Mouse (Mus musculus): ENCODE data around the gene Nova1.

Gene Nova1

DNA sequence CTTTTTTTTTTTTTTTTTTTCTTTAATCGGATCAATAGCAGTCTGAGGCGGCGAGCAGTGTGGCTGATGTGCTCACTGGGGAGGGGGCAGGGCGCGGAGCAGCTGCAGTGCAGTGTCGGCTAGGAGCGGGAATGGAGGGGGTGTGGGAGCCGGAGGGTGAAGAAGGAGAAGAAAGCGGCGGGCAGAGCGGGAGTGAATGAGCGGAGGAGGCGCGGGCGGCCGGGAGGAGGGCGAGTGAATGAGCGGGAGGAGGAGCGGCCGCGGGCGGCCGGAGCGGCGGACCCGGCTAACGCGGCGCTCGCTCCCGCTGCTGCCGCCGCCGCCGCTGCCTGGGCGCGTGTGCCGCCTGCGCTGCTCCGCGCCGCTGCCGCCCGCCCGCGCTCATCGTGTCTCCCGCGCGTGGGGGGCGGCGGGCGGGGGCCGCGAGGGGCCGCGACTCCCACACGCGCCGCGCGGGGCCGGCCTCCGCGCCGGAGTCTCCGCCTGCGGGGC, at the start of gene Nova1:
Gene Nova1, minus strand, starts transcription at position 74 of the 492 bp plus-strand sequence.
- DNase-seq (ENCODE audit: inconsistent age in 2 of 2, low spot score in 1 of 2) = peak; percentile 55 to 85

- peak; percentile 90 to 97 for DNase-seq (ENCODE audit: inconsistent age in 2 of 2, low spot score in 1 of 2)
Measured at GRCm38 (mm10) chr12:46819348-46820022, 756 bp upstream of the Nova1 start.

DNA sequence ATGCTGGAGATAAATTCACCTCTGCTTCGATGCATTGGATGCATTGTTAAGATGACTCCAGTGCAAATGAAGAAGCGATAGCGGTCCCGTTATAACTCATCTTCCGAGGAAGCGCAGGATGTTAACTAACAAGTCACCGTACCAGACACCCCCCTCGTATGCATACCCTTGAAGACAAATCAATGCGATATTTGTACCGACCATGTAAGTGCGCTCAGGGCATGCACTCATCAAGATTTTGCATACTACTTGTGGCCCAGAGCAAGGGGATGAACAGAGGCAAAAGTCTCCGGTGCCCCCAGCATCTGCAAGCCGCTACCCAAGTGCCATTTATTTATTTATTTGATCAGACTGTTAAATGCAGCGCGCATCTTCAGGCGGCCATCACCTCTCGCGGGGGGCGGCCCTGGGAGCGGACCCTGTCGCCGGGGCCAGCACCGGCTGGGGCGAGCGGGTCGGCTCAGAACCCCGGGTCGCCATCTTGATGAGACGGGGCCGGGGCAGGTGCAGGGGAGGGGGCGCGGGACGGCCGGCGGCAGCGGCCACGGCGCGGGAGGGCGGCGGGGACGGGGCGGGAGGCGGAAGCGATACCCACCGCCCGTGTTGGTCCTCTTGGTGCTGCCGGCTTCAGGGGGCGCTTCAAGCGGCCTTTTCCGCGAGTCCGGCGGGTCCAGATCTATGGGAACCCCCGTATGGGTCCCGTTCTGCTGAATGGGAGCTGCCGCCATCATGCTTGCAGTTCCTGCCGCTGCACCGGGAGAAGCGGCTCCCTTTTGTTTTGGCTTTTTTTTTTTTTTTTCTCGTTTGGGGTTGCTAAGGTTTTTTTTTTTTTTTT, 491 bp downstream of the Nova1 start:
- peak; percentile 26 to 64 for DNase-seq (ENCODE audit: inconsistent age in 2 of 2, low spot score in 1 of 2)

DNA sequence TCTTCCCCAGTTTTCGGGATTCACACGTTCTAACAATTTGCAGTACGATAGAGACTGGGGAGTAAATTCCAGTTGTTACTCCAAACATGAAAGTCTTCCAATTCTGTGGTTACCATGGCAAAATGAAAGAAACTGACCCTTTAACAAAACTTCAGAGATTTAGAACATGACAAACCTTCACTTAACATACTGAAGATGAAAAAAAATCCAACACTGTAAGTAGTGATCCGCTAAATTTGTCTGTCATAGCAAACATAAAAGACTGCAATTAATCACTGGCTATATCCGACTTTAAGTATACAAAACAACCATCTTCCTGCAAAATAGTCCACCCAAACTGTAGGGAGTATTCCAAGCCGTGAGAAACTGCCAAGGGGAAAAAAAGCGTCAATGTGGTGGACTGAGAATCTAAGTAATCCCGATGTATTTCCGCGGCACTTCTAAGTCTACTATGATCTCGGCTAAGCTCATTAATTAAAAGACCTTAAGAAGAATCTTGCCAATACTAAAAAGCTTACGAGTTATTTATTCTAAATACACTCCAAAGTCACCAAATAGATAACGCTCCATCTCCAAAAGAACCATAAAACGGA, 1.4 kb downstream of the Nova1 start:
- DNase-seq (ENCODE audit: inconsistent age in 2 of 2, low spot score in 1 of 2) = peak in 1 of 2 experiments; percentile 26

DNA sequence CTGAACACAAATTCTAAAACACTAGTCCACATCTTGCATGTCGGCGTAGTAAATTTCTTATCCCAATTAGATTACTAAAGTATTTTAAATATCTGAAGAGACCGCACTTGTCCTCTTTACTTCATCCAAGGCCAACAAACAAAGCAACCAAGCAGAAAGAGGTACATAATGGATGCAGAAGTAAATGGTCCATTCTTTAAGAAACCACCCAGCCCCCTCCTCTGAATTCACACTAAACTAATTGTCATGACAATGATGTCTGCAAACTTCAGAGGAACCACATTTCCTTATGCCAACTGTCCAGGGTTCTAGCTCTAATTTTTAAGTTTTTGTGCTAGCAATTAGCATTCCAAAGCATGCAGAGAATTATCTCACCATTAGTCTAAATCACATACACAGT, 2.4 kb downstream of the Nova1 start:
- no peak for DNase-seq (ENCODE audit: inconsistent age in 2 of 2, low spot score in 1 of 2)

GRCm38 (mm10) chr12:46815697-46816096, 3.0 kb downstream of the Nova1 start:
- DNase-seq (ENCODE audit: inconsistent age in 2 of 2, low spot score in 1 of 2) = no peak

GRCm38 (mm10) chr12:46814820-46815219, 3.9 kb downstream of the Nova1 start:
- no peak for DNase-seq (ENCODE audit: inconsistent age in 2 of 2, low spot score in 1 of 2)

DNA sequence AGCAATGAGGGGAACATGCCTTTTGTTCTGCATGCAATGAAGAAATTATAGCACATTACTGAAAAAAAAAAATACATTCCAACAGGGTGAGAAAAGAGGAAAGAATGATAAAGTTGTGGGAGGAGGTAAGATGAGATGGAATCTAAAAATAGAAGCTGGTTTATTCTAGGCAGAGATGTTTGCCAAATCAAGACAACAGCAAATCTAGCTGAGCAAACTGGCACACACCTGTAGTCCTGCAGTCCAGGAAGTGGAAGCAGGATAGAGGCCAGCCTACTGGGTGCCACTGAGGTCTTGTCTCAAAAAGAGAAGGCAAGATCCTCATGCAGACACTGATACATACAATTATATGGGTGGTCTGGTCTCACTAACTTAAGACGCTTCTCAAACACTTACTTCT, 17.4 kb downstream of the Nova1 start:
- no peak for DNase-seq (ENCODE audit: inconsistent age in 2 of 2, low spot score in 1 of 2)

DNA sequence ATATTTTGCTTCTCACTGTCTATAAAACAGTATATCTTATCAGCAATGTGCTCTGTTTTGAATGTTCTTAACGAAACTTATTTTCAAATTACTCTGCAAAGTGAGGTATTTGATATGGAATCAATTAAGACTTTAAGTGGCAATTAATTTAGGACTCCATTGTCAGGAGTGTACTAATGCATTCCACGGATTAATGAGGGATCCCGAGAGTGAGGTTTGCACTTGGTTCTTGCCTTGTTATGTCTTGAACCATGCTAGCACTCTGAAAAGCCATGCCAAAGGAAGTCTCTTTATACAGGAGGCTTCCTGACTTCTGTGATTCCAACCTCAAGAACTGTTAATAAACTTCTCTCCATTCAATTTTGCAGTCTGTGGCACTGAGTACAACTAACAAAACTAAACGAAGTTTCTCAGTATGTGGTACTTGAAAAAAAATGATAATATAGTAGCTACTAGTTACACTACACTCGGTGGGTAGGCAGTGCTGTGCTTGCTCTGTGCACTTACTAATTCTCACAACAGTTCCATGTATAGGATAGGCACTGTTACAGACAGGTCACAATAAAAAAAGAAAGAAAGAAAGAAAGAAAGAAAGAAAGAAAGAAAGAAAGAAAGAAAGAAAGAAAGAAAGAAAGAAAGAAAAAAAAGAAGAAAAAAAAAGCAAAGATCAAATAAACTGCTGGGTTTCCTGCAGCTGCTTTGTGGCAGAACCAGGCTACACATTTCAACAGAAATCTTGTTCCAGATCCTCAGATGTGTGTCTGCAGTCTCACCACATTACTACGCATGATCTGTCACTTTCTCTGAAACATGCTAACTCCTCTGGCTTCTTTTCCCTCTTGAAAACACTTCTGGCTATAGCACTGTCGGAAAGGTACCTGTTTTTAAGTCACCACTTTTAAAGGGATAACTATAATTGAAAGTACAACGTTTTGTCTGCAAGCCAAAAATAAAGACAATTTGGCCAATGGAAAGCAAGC, 36.1 kb downstream of the Nova1 start:
- no peak for DNase-seq (ENCODE audit: inconsistent age in 2 of 2, low spot score in 1 of 2)

DNA sequence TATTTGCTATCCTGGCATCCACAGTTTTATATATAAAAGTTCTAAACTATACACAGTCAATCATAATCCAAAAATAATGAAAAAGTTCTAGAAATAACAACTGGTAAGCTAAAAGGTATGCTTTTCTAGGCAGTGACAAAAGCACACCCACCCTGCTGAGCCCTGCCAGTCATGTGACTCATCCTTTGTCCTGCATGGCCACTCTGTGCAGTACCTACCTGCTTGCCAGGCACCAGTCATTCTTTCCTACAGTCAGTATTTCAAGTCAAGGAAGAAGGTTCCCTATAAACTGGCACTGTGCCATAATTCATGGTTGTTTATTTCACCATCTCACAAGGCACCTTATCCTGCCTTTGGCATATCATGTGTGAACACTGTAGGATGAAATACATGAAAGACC, 37.2 kb downstream of the Nova1 start:
- no peak for DNase-seq (ENCODE audit: inconsistent age in 2 of 2, low spot score in 1 of 2)

GRCm38 (mm10) chr12:46780983-46781382, 37.7 kb downstream of the Nova1 start:
- DNase-seq (ENCODE audit: inconsistent age in 2 of 2, low spot score in 1 of 2) = no peak

DNA sequence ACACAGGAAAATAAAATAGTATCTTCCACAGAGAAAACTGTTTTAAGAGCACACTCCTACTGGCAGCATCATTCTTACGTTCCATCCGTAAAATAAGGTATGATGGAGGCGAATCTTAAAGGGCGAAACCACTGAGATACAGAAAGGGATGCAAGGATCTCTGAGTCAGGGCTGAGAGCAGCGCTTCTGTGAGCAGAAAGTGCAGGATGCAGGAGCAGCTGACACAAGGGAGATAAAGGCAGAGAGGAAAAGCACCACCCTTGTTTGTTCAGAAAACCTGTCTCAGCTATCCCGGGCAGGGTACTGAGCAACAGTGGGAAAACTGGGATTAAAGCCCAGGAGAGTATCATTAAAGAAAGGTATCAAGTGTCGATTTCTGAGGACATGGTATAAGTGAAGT, 59.3 kb downstream of the Nova1 start:
- DNase-seq (ENCODE audit: inconsistent age in 2 of 2, low spot score in 1 of 2) = no peak

DNA sequence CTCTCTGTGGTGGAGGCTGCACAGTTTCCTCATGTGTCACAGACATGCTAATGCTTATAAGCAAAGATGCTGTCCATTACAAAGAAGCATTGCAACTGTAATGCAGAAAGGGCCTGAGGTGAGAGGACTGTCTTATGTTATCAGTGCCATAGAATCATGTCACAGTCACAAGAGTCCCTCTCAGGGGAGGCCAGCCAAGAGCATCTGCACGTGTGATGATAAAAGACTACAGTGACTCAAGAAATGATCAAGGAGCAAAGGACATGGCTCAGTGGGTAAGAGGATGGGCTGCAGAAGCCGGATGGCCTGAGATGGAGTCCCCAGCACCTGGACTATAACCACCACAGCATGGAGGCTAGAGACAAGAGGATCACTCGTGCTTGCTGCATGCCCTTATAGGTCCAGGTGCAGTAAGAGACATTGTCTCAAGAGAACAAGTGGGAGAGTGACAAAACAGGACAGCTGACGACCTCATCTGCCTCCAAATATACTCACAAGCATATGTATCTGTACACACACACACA, 64.3 kb downstream of the Nova1 start:
- DNase-seq (ENCODE audit: inconsistent age in 2 of 2, low spot score in 1 of 2) = no peak

- no peak for DNase-seq (ENCODE audit: inconsistent age in 2 of 2, low spot score in 1 of 2)
Measured at GRCm38 (mm10) chr12:46753096-46753495, 65.6 kb downstream of the Nova1 start.

DNA sequence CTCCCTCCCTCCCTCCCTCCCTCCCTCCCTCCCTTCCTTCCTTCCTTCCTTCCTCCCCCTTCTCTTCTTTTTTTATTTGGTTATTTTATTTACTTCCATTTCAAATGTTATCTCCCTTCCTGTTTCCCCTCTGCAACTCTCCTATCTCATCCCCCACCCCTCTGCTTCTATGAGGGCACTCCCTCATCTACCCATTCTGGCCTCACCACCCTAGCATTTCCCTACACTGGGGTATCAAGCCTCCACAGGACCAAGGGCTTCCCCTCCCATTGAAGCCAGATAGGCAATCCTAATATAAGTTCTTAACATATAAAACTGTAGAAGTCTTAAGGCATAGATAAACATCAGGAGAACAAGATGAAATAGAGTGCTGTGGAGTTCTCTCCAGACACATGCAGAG, 85.5 kb downstream of the Nova1 start:
- no peak for DNase-seq (ENCODE audit: inconsistent age in 2 of 2, low spot score in 1 of 2)

DNA sequence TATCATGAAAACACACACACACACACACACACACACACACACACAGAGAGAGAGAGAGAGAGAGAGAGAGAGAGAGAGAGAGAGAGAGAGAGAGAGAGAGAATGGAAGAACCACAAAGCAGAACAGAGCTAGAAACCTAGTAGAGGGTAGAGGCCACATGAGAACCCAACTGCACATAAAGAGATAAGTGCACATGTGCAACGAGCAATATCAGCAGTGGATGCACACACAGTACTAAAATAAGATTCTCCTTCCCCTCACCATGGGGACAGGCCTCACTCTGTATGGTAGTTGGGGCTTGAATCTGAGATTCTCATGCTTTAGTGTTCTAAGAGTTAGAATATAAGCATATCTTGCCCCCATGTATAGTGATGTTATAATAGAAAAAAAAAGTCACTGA, 86.8 kb downstream of the Nova1 start:
- DNase-seq (ENCODE audit: inconsistent age in 2 of 2, low spot score in 1 of 2) = no peak

- DNase-seq (ENCODE audit: inconsistent age in 2 of 2, low spot score in 1 of 2) = no peak
Measured at GRCm38 (mm10) chr12:46721914-46722313, 96.8 kb downstream of the Nova1 start.

DNA sequence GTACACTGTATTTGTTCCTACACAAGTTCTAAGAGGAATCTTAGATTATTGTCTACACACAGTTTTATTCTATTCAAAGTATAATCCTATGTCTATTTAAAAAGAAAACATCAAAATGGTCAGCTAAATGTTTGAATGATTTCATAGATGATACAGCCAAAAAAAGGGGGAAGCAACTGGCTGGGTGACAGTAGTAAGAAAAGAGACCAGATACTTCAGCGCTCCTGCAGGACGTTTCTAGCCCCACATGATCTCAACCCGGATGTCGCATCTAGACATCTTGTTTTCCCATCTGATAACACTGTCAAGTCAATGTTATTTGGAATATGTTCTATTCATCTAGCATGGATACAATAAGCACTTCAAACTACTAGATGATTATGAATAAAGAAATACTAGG, 99.7 kb downstream of the Nova1 start:
- no peak for DNase-seq (ENCODE audit: inconsistent age in 2 of 2, low spot score in 1 of 2)

- no peak for DNase-seq (ENCODE audit: inconsistent age in 2 of 2, low spot score in 1 of 2)
Measured at GRCm38 (mm10) chr12:46710094-46710493, 108.6 kb downstream of the Nova1 start.

DNA sequence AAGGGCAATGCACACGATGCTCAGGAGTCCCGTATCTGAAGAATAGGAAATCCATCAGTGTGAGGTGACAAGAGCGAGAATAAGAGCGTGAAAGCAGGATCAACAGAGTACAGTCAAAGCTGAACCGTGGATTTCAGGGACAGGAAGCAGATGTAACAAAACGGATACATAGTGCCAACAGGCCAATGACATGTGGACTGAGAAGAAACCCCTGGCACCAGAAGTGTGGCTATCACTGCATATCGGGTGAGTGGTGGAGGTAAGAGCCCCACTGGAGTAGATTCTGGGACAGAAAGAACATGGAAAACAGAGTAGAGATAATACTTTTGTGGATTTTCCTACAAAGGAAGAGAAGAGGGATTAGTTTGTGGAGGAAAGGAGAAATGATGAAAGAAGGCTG, 109.3 kb downstream of the Nova1 start:
- no peak for DNase-seq (ENCODE audit: inconsistent age in 2 of 2, low spot score in 1 of 2)

- no peak for DNase-seq (ENCODE audit: inconsistent age in 2 of 2, low spot score in 1 of 2)
Measured at GRCm38 (mm10) chr12:46700202-46700601, 118.5 kb downstream of the Nova1 start.
